Mouse (Mus musculus): ENCODE measurements around the gene Gm36176. TPM values are rescaled to one million over a fixed set of nuclear protein-coding genes. Genes with fewer than 3 reads are reported as not detected.

Gm36176 gene
- total and polyA plus RNA-seq, 2 experiments from 2014 or later = not detected

DNA sequence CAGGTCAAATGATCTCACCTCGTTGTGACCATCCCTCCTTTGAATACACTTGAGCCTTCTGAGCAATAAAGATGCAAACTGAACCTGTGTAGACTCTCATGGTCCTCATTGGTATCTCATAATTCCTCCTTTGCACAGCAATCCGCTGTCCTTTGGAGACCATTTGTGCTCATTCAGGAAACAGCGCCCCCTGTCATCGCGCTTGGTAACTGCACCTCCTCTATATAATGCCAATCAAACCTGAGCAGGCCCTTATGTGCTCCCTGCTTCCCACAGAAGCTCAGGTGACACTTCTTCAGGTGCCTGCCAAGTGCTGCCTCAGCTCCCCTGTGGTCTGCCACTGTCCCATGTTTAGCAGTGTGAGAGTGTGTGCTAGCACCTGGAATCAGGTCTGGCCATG, 31.1 kb upstream of the Gm36176 start:
- peak; percentile 48; the same call in 1 of the 2 replicates for ATAC-seq
- Histone ChIP-seq H3K4me1 (ENCODE audit: insufficient read depth, low read length) (no peaks in the 10 kb centered on the region), H3K27ac (no peak overlapping the region), H3K9ac (replicated peaks; ENCODE audit: low read length) (no peak overlapping the region), H3K36me3 (ENCODE audit: insufficient read depth, low read length) (no peaks in the 10 kb centered on the region), H3K4me2 (ENCODE audit: low read depth, low read length) (no peak overlapping the region), H3K4me3 (ENCODE audit: low read length) (no peak overlapping the region), H3K9me3 (ENCODE audit: low read length) (no peaks in the 10 kb centered on the region), H3K27me3 (ENCODE audit: insufficient read depth, low read length) (no peaks in the 10 kb centered on the region)
- peak; percentile 51 for DNase-seq (ENCODE audit: low spot score)
- TF ChIP-seq CTCF (IDR thresholded peaks at IDR 0.05; ENCODE audit: low read depth) = peak; percentile 72
- 30% methylated on average over 5 of the region's 5 CpGs for WGBS

GRCm38 (mm10) chr10:77818523-77818922, 28.1 kb upstream of the Gm36176 start:
- Histone ChIP-seq H3K9me3 (ENCODE audit: low read length) (no peaks in the 10 kb centered on the region), H3K27ac (no peak overlapping the region), H3K4me1 (ENCODE audit: insufficient read depth, low read length) (no peaks in the 10 kb centered on the region), H3K36me3 (ENCODE audit: insufficient read depth, low read length) (no peaks in the 10 kb centered on the region), H3K4me3 (ENCODE audit: low read length) (no peak overlapping the region), H3K27me3 (ENCODE audit: insufficient read depth, low read length) (no peaks in the 10 kb centered on the region), H3K9ac (replicated peaks; ENCODE audit: low read length) (no peak overlapping the region), H3K4me2 (ENCODE audit: low read depth, low read length) (no peak overlapping the region)
- WGBS = 96% methylated on average over 4 of the region's 4 CpGs
- DNase-seq (ENCODE audit: low spot score) (no peak), ATAC-seq (peak; percentile 52)
- no peak for TF ChIP-seq CTCF (IDR thresholded peaks at IDR 0.05; ENCODE audit: low read depth)

DNA sequence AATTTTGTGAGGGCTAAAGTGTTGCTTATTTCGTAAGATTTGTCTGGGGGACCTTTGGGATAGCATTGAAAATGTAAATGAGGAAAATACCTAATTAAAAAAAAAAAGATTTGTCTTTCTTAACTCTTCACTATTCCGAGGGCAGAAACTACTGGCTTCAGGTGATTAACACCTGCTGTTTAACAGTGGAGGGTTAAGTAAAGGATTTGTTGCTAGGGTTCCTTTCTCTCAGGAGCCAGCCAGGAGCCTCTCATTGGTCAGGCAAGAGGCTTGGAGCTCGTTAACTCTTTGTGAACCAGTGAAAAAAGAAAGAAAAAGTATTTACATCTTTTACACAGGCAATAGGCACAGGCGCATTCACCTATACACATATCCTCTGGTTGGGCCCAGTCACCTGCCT, 27.4 kb upstream of the Gm36176 start:
- Histone ChIP-seq H3K27ac (no peak overlapping the region), H3K4me1 (ENCODE audit: insufficient read depth, low read length) (no peaks in the 10 kb centered on the region), H3K36me3 (ENCODE audit: insufficient read depth, low read length) (no peaks in the 10 kb centered on the region), H3K4me3 (ENCODE audit: low read length) (no peak overlapping the region), H3K9me3 (ENCODE audit: low read length) (no peaks in the 10 kb centered on the region), H3K9ac (replicated peaks; ENCODE audit: low read length) (no peak overlapping the region), H3K27me3 (ENCODE audit: insufficient read depth, low read length) (no peaks in the 10 kb centered on the region), H3K4me2 (ENCODE audit: low read depth, low read length) (no peak overlapping the region)
- no peak for TF ChIP-seq CTCF (IDR thresholded peaks at IDR 0.05; ENCODE audit: low read depth)
- DNase-seq (ENCODE audit: low spot score) = no peak
- whole genome bisulfite sequencing = 47% methylated on average over 4 of the region's 4 CpGs
- no peak for ATAC-seq

- no peak within 1 kb of the TSS for H3K4me2 ChIP-seq (ENCODE audit: low read depth, low read length)
- no peaks in the 10 kb centered on the region for H3K4me1 ChIP-seq (ENCODE audit: insufficient read depth, low read length)
- no peak within 1 kb of the TSS for H3K9ac ChIP-seq (replicated peaks; ENCODE audit: low read length)
- ATAC-seq = no peak
- no peaks in the 10 kb centered on the region for H3K9me3 ChIP-seq (ENCODE audit: low read length)
- WGBS = 56% methylated on average over 6 of the region's 6 CpGs
- H3K27ac ChIP-seq = no peak within 1 kb of the TSS
- no peak for DNase-seq (ENCODE audit: low spot score)
- H3K36me3 ChIP-seq (ENCODE audit: insufficient read depth, low read length) = no peaks in the 10 kb centered on the region
- no peak within 1 kb of the TSS for H3K4me3 ChIP-seq (ENCODE audit: low read length)
- no peak for TF ChIP-seq CTCF (IDR thresholded peaks at IDR 0.05; ENCODE audit: low read depth)
- no peaks in the 10 kb centered on the region for H3K27me3 ChIP-seq (ENCODE audit: insufficient read depth, low read length)
Observed at GRCm38 (mm10) chr10:77826951-77827350, 19.7 kb upstream of the Gm36176 start, which contains the start of gene Krtap10-4. Krtap10-4 (minus strand) TSS chr10:77827095.

DNA sequence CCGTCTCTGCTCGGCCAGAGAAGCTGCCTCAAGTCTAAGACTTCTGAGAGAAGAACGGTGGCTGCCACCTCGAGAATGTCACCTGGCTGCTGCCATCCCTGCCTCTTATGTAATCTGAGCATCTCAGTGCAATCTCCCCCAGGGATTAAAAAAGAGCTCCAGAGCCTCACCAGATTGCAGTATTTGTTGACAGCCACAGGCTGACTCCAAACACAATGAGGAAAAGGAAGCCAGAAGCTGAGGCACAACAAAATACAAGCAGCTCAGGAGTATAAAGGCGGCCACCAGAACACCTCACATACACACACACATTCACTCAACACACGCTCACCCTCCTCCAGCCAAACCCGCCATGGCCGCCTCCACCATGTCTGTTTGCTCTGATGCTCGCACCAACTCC, 11.0 kb upstream of the Gm36176 start, which contains the start of gene Krtap10-10:
Krtap10-10 (plus strand) TSS at position 301 of the 400 bp plus-strand sequence.
- no peak within 1 kb of the TSS for H3K4me3 ChIP-seq (ENCODE audit: low read length)
- ATAC-seq = no peak
- H3K9me3 ChIP-seq (ENCODE audit: low read length) = no peaks in the 10 kb centered on the region
- H3K27me3 ChIP-seq (ENCODE audit: insufficient read depth, low read length) = no peaks in the 10 kb centered on the region
- no peaks in the 10 kb centered on the region for H3K4me1 ChIP-seq (ENCODE audit: insufficient read depth, low read length)
- H3K27ac ChIP-seq = no peak within 1 kb of the TSS
- no peak within 1 kb of the TSS for H3K4me2 ChIP-seq (ENCODE audit: low read depth, low read length)
- no peak for DNase-seq (ENCODE audit: low spot score)
- H3K9ac ChIP-seq (replicated peaks; ENCODE audit: low read length) = no peak within 1 kb of the TSS
- 57% methylated on average over 9 of the region's 9 CpGs for WGBS
- TF ChIP-seq CTCF (IDR thresholded peaks at IDR 0.05; ENCODE audit: low read depth) = no peak
- H3K36me3 ChIP-seq (ENCODE audit: insufficient read depth, low read length) = no peaks in the 10 kb centered on the region

- WGBS = 83% methylated on average over 6 of the region's 6 CpGs
Observed at GRCm38 (mm10) chr10:77839006-77839405, 7.6 kb upstream of the Gm36176 start.

DNA sequence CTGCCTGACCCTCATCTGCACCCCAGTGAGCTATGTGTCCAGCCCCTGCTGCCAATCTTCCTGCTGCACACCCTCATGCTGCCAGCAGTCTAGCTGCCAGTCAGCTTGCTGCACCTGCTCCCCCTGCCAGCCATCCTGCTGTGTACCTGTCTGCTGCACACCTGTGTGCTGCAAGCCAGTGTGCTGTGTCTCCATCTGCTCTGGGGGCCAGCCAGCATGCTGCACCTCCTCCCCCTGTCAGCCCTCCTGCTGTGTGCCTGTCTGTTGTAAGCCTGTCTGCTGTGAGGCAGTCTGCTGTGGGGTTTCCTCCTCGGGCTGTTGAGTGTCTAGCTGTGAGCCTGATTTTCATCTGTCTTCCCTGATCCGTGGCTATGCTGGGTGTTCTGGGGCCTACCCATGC, 358 bp downstream of the Gm36176 start:
- no peak for ATAC-seq
- WGBS = 15% methylated on average over 2 of the region's 2 CpGs
- Histone ChIP-seq H3K27me3 (ENCODE audit: insufficient read depth, low read length) (no peaks in the 10 kb centered on the region), H3K9ac (replicated peaks; ENCODE audit: low read length) (no peak overlapping the region), H3K4me3 (ENCODE audit: low read length) (no peak overlapping the region), H3K9me3 (ENCODE audit: low read length) (peaks cover 9% of the 10 kb centered on the region; the same call in 1 of the 2 replicates), H3K4me1 (ENCODE audit: insufficient read depth, low read length) (no peaks in the 10 kb centered on the region), H3K36me3 (ENCODE audit: insufficient read depth, low read length) (no peaks in the 10 kb centered on the region), H3K27ac (no peak overlapping the region), H3K4me2 (ENCODE audit: low read depth, low read length) (no peak overlapping the region)
- TF ChIP-seq CTCF (IDR thresholded peaks at IDR 0.05; ENCODE audit: low read depth) = no peak
- no peak for DNase-seq (ENCODE audit: low spot score)

More at GRCm38 (mm10) chr10:77839006-77839405, 7.6 kb upstream of the Gm36176 start:
- DNase-seq (ENCODE audit: low spot score) (no peak), ATAC-seq (no peak)
- peaks cover 3% of the 10 kb centered on the region; the same call in 1 of the 2 replicates for H3K9me3 ChIP-seq (ENCODE audit: low read length)
- H3K27ac ChIP-seq = no peak overlapping the region
- no peak for TF ChIP-seq CTCF (IDR thresholded peaks at IDR 0.05; ENCODE audit: low read depth)
- no peaks in the 10 kb centered on the region for H3K4me1 ChIP-seq (ENCODE audit: insufficient read depth, low read length)
- no peaks in the 10 kb centered on the region for H3K36me3 ChIP-seq (ENCODE audit: insufficient read depth, low read length)
- no peaks in the 10 kb centered on the region for H3K27me3 ChIP-seq (ENCODE audit: insufficient read depth, low read length)
- no peak overlapping the region for H3K4me2 ChIP-seq (ENCODE audit: low read depth, low read length)
- H3K9ac ChIP-seq (replicated peaks; ENCODE audit: low read length) = no peak overlapping the region
- H3K4me3 ChIP-seq (ENCODE audit: low read length) = no peak overlapping the region

All from hindbrain, postnatal 0 days (tissue).